Mouse (Mus musculus): ENCODE data around the gene Mtch1. TPM values are rescaled to one million over a fixed set of nuclear protein-coding genes. Genes with fewer than 3 reads are reported as not detected.
"Not testable (repeated sequence)": the region's sequence is repeated elsewhere in the genome, so short reads cannot be mapped to it uniquely, and the experiment has no call there.

Gene Mtch1
- polyA plus RNA-seq, 1 experiment from 2014 or later: 517 TPM

DNA sequence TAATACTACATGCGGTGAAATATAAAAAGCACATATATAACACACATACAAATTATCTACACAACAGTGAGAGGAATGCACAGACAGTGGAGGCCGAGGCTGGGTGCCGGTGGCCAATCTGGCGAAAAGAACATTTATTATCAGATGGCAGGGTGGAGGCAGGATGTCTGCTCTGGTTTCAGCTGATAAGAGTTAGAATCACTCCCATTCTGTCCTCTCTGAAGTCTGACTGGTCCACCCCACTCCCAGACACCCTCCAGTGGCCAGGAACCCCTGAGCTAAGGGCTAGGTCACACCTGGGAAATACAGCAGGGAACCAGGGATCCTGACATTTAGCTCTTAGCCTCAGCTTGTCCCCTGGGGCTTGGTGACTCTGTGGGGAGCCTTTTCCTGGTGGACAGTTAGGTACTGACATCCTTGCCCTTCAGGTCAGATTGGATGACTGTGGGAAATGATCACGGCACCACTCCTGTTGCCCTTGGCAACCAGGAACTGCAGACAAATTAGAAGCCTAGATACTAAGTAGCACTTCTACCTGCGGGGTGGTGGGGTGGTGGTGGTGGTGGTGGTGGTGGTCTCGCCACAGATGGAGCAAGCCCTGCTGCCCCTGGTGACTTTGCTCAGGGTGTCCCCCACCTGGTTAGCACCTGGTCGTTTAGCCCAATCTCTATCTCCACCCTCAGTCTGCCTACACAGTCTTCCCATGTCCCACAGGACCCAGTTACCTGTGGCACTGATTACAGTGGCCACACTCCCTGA, 27.7 kb downstream of the Mtch1 start:
- WGBS: 76% methylated on average over 8 of the region's 8 CpGs
- Histone ChIP-seq H3K9me3 (ENCODE audit: control insufficient read depth, low read length) (no peaks in the 10 kb centered on the region), H3K27me3 (ENCODE audit: control insufficient read depth, insufficient read depth, low read length) (peaks cover 6% of the 10 kb centered on the region), H3K4me3 (ENCODE audit: low read depth, low read length) (no peak overlapping the region), H3K4me2 (ENCODE audit: low read depth, low read length) (no peak overlapping the region), H3K9ac (replicated peaks; ENCODE audit: low read depth, low read length) (no peak overlapping the region), H3K4me1 (ENCODE audit: control insufficient read depth, insufficient read depth, low read length) (no peaks in the 10 kb centered on the region), H3K36me3 (ENCODE audit: control insufficient read depth, insufficient read depth, low read length) (no peaks in the 10 kb centered on the region), H3K27ac (ENCODE audit: low read depth, low read length) (no peak overlapping the region)
- ATAC-seq (ENCODE audit: low read depth): no peak

DNA sequence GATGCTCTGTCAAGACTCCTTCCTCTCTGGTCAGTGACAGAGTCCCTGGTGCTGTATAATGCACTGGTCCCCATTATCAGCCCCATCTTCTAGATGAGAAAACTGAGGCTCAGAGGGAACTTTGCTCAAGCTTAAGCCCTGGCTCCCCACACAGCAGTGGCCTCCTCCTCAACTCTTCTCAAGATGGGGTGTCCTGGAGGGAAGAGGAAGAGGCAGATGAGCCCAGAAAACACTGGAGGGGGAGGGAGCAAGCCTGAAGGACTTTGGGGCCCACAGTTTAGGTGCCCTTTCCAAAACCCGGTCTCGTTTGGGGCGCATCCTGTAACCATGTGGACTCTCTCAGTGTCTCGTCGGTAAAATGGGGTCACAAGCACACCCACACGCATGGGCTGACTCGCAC, 28.3 kb downstream of the Mtch1 start:
- peaks cover 6% of the 10 kb centered on the region for H3K27me3 ChIP-seq (ENCODE audit: control insufficient read depth, insufficient read depth, low read length)

GRCm38 (mm10) chr17:29318731-29319250, 28.9 kb downstream of the Mtch1 start:
- Histone ChIP-seq H3K4me3 (ENCODE audit: low read depth, low read length) (no peak overlapping the region), H3K27me3 (ENCODE audit: control insufficient read depth, insufficient read depth, low read length) (peaks cover 6% of the 10 kb centered on the region), H3K27ac (ENCODE audit: low read depth, low read length) (no peak overlapping the region), H3K9me3 (ENCODE audit: control insufficient read depth, low read length) (no peaks in the 10 kb centered on the region), H3K36me3 (ENCODE audit: control insufficient read depth, insufficient read depth, low read length) (no peaks in the 10 kb centered on the region), H3K4me2 (ENCODE audit: low read depth, low read length) (no peak overlapping the region), H3K4me1 (ENCODE audit: control insufficient read depth, insufficient read depth, low read length) (no peaks in the 10 kb centered on the region), H3K9ac (replicated peaks; ENCODE audit: low read depth, low read length) (no peak overlapping the region)
- WGBS: 47% methylated on average over 6 of the region's 6 CpGs
- no peak for ATAC-seq (ENCODE audit: low read depth)

More for the DNA sequence above, 28.3 kb downstream of the Mtch1 start:
- H3K9me3 ChIP-seq (ENCODE audit: control insufficient read depth, low read length): no peaks in the 10 kb centered on the region
- H3K36me3 ChIP-seq (ENCODE audit: control insufficient read depth, insufficient read depth, low read length): no peaks in the 10 kb centered on the region
- H3K4me1 ChIP-seq (ENCODE audit: control insufficient read depth, insufficient read depth, low read length): no peaks in the 10 kb centered on the region
- no peak overlapping the region for H3K27ac ChIP-seq (ENCODE audit: low read depth, low read length)
- no peak overlapping the region for H3K4me2 ChIP-seq (ENCODE audit: low read depth, low read length)
- 93% methylated on average over 7 of the region's 7 CpGs for WGBS
- H3K9ac ChIP-seq (replicated peaks; ENCODE audit: low read depth, low read length): no peak overlapping the region
- no peak overlapping the region for H3K4me3 ChIP-seq (ENCODE audit: low read depth, low read length)
- ATAC-seq (ENCODE audit: low read depth): no peak

GRCm38 (mm10) chr17:29317380-29317779, 30.4 kb downstream of the Mtch1 start, which contains the start of gene Pi16:
Gene Pi16 (plus strand): TSS chr17:29317680.
- not testable (repeated sequence) for H3K27ac ChIP-seq (ENCODE audit: low read depth, low read length); H3K4me1 ChIP-seq (ENCODE audit: control insufficient read depth, insufficient read depth, low read length); H3K4me2 ChIP-seq (ENCODE audit: low read depth, low read length); H3K9ac ChIP-seq (replicated peaks; ENCODE audit: low read depth, low read length); H3K36me3 ChIP-seq (ENCODE audit: control insufficient read depth, insufficient read depth, low read length); H3K4me3 ChIP-seq (ENCODE audit: low read depth, low read length); H3K27me3 ChIP-seq (ENCODE audit: control insufficient read depth, insufficient read depth, low read length); ATAC-seq (ENCODE audit: low read depth); H3K9me3 ChIP-seq (ENCODE audit: control insufficient read depth, low read length)
- 89% methylated on average over 3 of the region's 3 CpGs for WGBS

DNA sequence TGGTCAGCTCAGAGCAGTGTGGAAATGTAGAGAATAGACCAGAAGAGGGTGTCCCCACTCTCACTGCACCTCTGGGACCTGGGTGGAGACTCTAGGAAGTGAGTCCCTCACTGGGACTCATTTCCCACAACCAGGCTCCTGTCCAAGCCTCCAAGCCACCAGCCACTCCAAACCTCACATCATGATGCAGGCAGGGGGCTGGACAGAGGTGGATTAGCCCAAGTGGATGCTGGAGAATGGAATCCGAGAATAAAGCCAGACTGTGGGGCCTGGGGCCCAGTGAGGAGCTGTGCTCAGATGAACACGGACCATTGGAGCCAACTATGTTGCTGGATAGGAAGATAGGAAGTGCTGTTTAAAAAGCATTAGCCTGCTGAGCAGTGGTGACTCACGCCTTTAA, 30.8 kb downstream of the Mtch1 start:
- Histone ChIP-seq H3K4me2 (ENCODE audit: low read depth, low read length) (no peak overlapping the region), H3K27ac (ENCODE audit: low read depth, low read length) (no peak overlapping the region), H3K4me3 (ENCODE audit: low read depth, low read length) (no peak overlapping the region), H3K27me3 (ENCODE audit: control insufficient read depth, insufficient read depth, low read length) (no peaks in the 10 kb centered on the region; the same call in 1 of the 2 replicates), H3K9ac (replicated peaks; ENCODE audit: low read depth, low read length) (no peak overlapping the region), H3K36me3 (ENCODE audit: control insufficient read depth, insufficient read depth, low read length) (no peaks in the 10 kb centered on the region), H3K9me3 (ENCODE audit: control insufficient read depth, low read length) (no peaks in the 10 kb centered on the region), H3K4me1 (ENCODE audit: control insufficient read depth, insufficient read depth, low read length) (no peaks in the 10 kb centered on the region)
- WGBS: 73% methylated on average over 3 of the region's 3 CpGs
- ATAC-seq (ENCODE audit: low read depth): no peak

GRCm38 (mm10) chr17:29315672-29316465, 31.9 kb downstream of the Mtch1 start:
- Histone ChIP-seq H3K4me2 (ENCODE audit: low read depth, low read length) (no peak overlapping the region), H3K36me3 (ENCODE audit: control insufficient read depth, insufficient read depth, low read length) (no peaks in the 10 kb centered on the region), H3K27me3 (ENCODE audit: control insufficient read depth, insufficient read depth, low read length) (no peaks in the 10 kb centered on the region), H3K9me3 (ENCODE audit: control insufficient read depth, low read length) (no peaks in the 10 kb centered on the region), H3K4me1 (ENCODE audit: control insufficient read depth, insufficient read depth, low read length) (no peaks in the 10 kb centered on the region), H3K9ac (replicated peaks; ENCODE audit: low read depth, low read length) (no peak overlapping the region), H3K27ac (ENCODE audit: low read depth, low read length) (no peak overlapping the region), H3K4me3 (ENCODE audit: low read depth, low read length) (no peak overlapping the region)
- 41% methylated on average over 9 of the region's 9 CpGs for WGBS
- ATAC-seq (ENCODE audit: low read depth): no peak

GRCm38 (mm10) chr17:29313300-29313699, 34.4 kb downstream of the Mtch1 start:
- H3K27ac ChIP-seq (ENCODE audit: low read depth, low read length): no peak overlapping the region
- H3K4me3 ChIP-seq (ENCODE audit: low read depth, low read length): no peak overlapping the region
- H3K4me1 ChIP-seq (ENCODE audit: control insufficient read depth, insufficient read depth, low read length): no peaks in the 10 kb centered on the region
- no peak overlapping the region for H3K4me2 ChIP-seq (ENCODE audit: low read depth, low read length)
- H3K27me3 ChIP-seq (ENCODE audit: control insufficient read depth, insufficient read depth, low read length): no peaks in the 10 kb centered on the region
- H3K36me3 ChIP-seq (ENCODE audit: control insufficient read depth, insufficient read depth, low read length): no peaks in the 10 kb centered on the region
- H3K9me3 ChIP-seq (ENCODE audit: control insufficient read depth, low read length): no peaks in the 10 kb centered on the region
- no peak for ATAC-seq (ENCODE audit: low read depth)
- no peak overlapping the region for H3K9ac ChIP-seq (replicated peaks; ENCODE audit: low read depth, low read length)

GRCm38 (mm10) chr17:29312082-29312481, 35.7 kb downstream of the Mtch1 start:
- no peaks in the 10 kb centered on the region for H3K9me3 ChIP-seq (ENCODE audit: control insufficient read depth, low read length)
- H3K27me3 ChIP-seq (ENCODE audit: control insufficient read depth, insufficient read depth, low read length): no peaks in the 10 kb centered on the region
- H3K9ac ChIP-seq (replicated peaks; ENCODE audit: low read depth, low read length): no peak overlapping the region
- no peak overlapping the region for H3K4me3 ChIP-seq (ENCODE audit: low read depth, low read length)
- no peaks in the 10 kb centered on the region for H3K4me1 ChIP-seq (ENCODE audit: control insufficient read depth, insufficient read depth, low read length)
- ATAC-seq (ENCODE audit: low read depth): no peak
- H3K4me2 ChIP-seq (ENCODE audit: low read depth, low read length): no peak overlapping the region
- no peaks in the 10 kb centered on the region for H3K36me3 ChIP-seq (ENCODE audit: control insufficient read depth, insufficient read depth, low read length)
- 97% methylated on average over 2 of the region's 2 CpGs for WGBS
- H3K27ac ChIP-seq (ENCODE audit: low read depth, low read length): no peak overlapping the region

DNA sequence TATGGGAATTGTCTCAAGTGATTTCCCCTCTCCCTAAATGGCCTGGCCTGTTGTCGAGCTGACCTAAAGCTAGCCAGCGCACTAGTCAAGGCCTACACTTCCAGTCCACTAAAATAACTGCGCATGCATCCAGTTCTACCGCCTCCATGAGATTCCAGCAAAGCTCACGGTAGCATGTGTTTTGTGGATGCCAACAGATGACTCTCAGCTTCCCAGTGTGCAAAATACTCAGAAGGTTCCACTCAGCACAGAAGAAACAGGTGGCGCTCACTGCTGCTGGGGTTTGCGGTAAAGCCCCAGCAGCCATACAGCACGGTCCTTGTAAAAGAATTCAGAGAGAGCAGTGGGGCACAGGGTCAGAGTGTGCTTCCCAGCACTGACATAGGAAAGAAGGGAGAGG, 36.1 kb downstream of the Mtch1 start:
- Histone ChIP-seq H3K27ac (ENCODE audit: low read depth, low read length) (no peak overlapping the region), H3K4me2 (ENCODE audit: low read depth, low read length) (no peak overlapping the region), H3K4me1 (ENCODE audit: control insufficient read depth, insufficient read depth, low read length) (no peaks in the 10 kb centered on the region), H3K4me3 (ENCODE audit: low read depth, low read length) (no peak overlapping the region), H3K27me3 (ENCODE audit: control insufficient read depth, insufficient read depth, low read length) (no peaks in the 10 kb centered on the region), H3K9ac (replicated peaks; ENCODE audit: low read depth, low read length) (no peak overlapping the region), H3K9me3 (ENCODE audit: control insufficient read depth, low read length) (no peaks in the 10 kb centered on the region), H3K36me3 (ENCODE audit: control insufficient read depth, insufficient read depth, low read length) (no peaks in the 10 kb centered on the region)
- no peak for ATAC-seq (ENCODE audit: low read depth)
- WGBS: 91% methylated on average over 8 of the region's 8 CpGs

All from neural tube, embryonic 14.5 days (tissue).